ENCODE assay signal across 24 mouse cellular contexts in genomic region chr9:66598636-66599035, GRCm38 (mm10). TPM values are rescaled to one million over a fixed set of nuclear protein-coding genes. Genes with fewer than 3 reads are reported as not detected.
DNase-seq lines count a peak whose midpoint lies in the region; ATAC-seq and TF ChIP-seq lines count a peak whose summit lies in the region.
"Had no signal": no experiment of that assay in that cellular context is flagged by ENCODE, and none has a peak within 500 bp of the region (broad histone marks: within the 10 kb centered on the region; RNA-seq: fewer than 3 reads in every experiment).

No protein-coding gene starts in this region.

- H3K79me2 ChIP-seq in macrophage (ENCODE audit: inconsistent target), result no peaks in the 10 kb centered on the region

- no peak for TF ChIP-seq CTCF in thymus, adult 2 months (IDR thresholded peaks at IDR 0.05; ENCODE audit: borderline replicate concordance, control insufficient read depth, extremely low read depth, insufficient read depth, low read length, poor library complexity)

- TF ChIP-seq POLR2A in thymus, adult 2 months (IDR thresholded peaks at IDR 0.05; ENCODE audit: control insufficient read depth, extremely low read depth, insufficient read depth, low read length, poor library complexity), result no peak

- 40% methylated on average over 5 of the region's 5 CpGs for WGBS in thymus, adult 2 months
- WGBS in macrophage (ENCODE audit: missing documents), result 67% methylated on average over 5 of the region's 5 CpGs

- intact Hi-C loops in heart, postnatal 10 days (cut with DNase I), result no loop called here

- peak; percentile 30 for ATAC-seq in activated CD4-positive, CD25-positive, alpha-beta regulatory T cell, adult 4 months
- ATAC-seq: forebrain, embryonic 13.5 days; midbrain, embryonic 15.5 days had no signal

- no peaks in the 10 kb centered on the region for H3K27me3 ChIP-seq in thymus, adult 2 months (ENCODE audit: control insufficient read depth, insufficient read depth, low read length)
- H3K27me3 ChIP-seq: kidney, embryonic 15.5 days; liver, embryonic 15.5 days; midbrain, embryonic 15.5 days; neural tube, embryonic 12.5 days had no signal

- H3K4me1 ChIP-seq in thymus, adult 2 months (replicated peaks; ENCODE audit: control insufficient read depth, insufficient read depth, low read length), result peaks cover 49% of the 10 kb centered on the region

- H3K4me3 ChIP-seq in thymus, adult 2 months (ENCODE audit: control insufficient read depth, insufficient read depth, low read length), result no peak overlapping the region
- H3K4me3 ChIP-seq in macrophage (ENCODE audit: inconsistent target), result no peak overlapping the region
- H3K4me3 ChIP-seq: forebrain, embryonic 13.5 days; kidney, embryonic 15.5 days; layer of hippocampus, adult 2 months; liver, embryonic 15.5 days; midbrain, embryonic 15.5 days; neural tube, embryonic 12.5 days had no signal

- no peaks in the 10 kb centered on the region for H3K36me3 ChIP-seq in thymus, adult 2 months (ENCODE audit: control insufficient read depth, insufficient read depth, low read length)
- no peaks in the 10 kb centered on the region for H3K36me3 ChIP-seq in macrophage (ENCODE audit: inconsistent target)
- H3K36me3 ChIP-seq: kidney, embryonic 15.5 days; liver, embryonic 15.5 days; midbrain, embryonic 15.5 days; neural tube, embryonic 12.5 days had no signal

- H3K27ac ChIP-seq in thymus, adult 2 months (ENCODE audit: control insufficient read depth, insufficient read depth, low read length), result peak overlapping the region; percentile 77
- peak overlapping the region; percentile 87 for H3K27ac ChIP-seq in macrophage
- H3K27ac ChIP-seq: forebrain, embryonic 13.5 days; hindbrain, embryonic 14.5 days; kidney, embryonic 15.5 days; liver, embryonic 15.5 days; midbrain, embryonic 15.5 days; neural tube, embryonic 12.5 days had no signal

- DNase-seq in heart, adult 11 months, result peak; percentile 61
- DNase-seq in heart, postnatal 10 days, result no peak
- DNase-seq in thymus, adult 2 months, result no peak
- DNase-seq in thymus, postnatal 10 days (ENCODE audit: low spot score in 2 of 2), result no peak
- no peak for DNase-seq in kidney, postnatal 14 days
- no peak for DNase-seq in heart, postnatal 4 days
- DNase-seq: adrenal gland, adult 2 months; adrenal gland, postnatal 36 days; cerebellum, adult 2 months; cerebellum, postnatal 25 days; gastrocnemius, postnatal 25 days; heart, adult 18-20 months; kidney, postnatal 36 days; lung, postnatal 36 days; right cerebral cortex, adult 18-20 months had no signal

RNA-seq across cellular contexts. Expression of gene Usp3, which starts 5.7 kb away (rescaled TPM):
- total RNA-seq in heart, postnatal 10 days (2021), result 10 to 100 TPM; 29.8 to 33.9 TPM
- polyA plus RNA-seq in thymus, adult 2 months (2012; rRNA removed), result 66.1 and 70.5 TPM in 2 replicates
- polyA plus RNA-seq in activated CD4-positive, CD25-positive, alpha-beta regulatory T cell, adult 4 months (2017; shearing (Covaris generic)), result 100 to 1,000 TPM in 1 of 2 experiments, 10 to 100 TPM in 1; 95.5 to 156 TPM
- 100 to 1,000 TPM in 2 of 26 experiments, 10 to 100 TPM in 24; 58.9 to 102 (median 79.8) TPM for total RNA-seq in macrophage (2018; cell fraction: chromatin; rRNA removed)
- 10 to 100 TPM; 17.1 to 31.7 (median 25.2) TPM for total RNA-seq in macrophage (2018; cell fraction: cytosol; rRNA removed)
- 10 to 100 TPM; 28.6 to 60.1 (median 44.0) TPM for total RNA-seq in macrophage (2018; cell fraction: nucleus; rRNA removed)
- polyA plus RNA-seq in macrophage (2018), result 14.6 to 26.5 TPM (median 21.3 TPM) in 3 replicates
- total RNA-seq in heart, postnatal 4 days (2021), result 10 to 100 TPM; 45.8 to 48.5 TPM
